Mouse (Mus musculus): Measurements from ENCODE around the gene Lrrc20. TPM values are rescaled to one million over a fixed set of nuclear protein-coding genes. Genes with fewer than 3 reads are reported as not detected.

Gene Lrrc20
- polyA plus RNA-seq, 1 experiment from 2014 or later = 11.7 TPM

DNA sequence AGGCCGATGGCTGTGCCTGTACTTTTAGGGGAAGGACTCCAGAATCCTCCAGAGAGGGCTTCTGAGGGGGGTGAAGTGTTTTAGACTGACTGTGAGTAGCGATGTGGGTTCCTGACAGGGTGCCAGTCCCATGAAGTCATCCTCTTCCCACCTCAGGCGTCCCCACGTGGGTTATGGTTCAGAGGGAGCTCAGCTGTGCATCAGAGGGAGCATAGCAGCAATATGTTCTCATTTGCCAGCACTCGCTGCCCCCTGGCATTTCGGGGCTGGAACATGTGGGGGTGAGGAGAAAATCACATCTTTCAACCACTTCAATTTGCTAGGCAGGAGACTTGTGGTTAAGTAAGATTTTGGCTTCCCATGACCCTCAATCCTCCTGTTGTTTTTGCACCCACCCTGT, 79.6 kb downstream of the Lrrc20 start:
- no peaks in the 10 kb centered on the region for H3K9me3 ChIP-seq
- no peak overlapping the region for H3K4me3 ChIP-seq
- H3K4me1 ChIP-seq = no peaks in the 10 kb centered on the region
- H3K27me3 ChIP-seq = no peaks in the 10 kb centered on the region
- H3K27ac ChIP-seq = no peak overlapping the region
- ATAC-seq (ENCODE audit: low FRiP score, low read depth) = no peak
- no peak overlapping the region for H3K9ac ChIP-seq
- no peak overlapping the region for H3K4me2 ChIP-seq (replicated peaks)
- WGBS = 83% methylated on average over 6 of the region's 6 CpGs
- peaks cover 15% of the 10 kb centered on the region for H3K36me3 ChIP-seq

DNA sequence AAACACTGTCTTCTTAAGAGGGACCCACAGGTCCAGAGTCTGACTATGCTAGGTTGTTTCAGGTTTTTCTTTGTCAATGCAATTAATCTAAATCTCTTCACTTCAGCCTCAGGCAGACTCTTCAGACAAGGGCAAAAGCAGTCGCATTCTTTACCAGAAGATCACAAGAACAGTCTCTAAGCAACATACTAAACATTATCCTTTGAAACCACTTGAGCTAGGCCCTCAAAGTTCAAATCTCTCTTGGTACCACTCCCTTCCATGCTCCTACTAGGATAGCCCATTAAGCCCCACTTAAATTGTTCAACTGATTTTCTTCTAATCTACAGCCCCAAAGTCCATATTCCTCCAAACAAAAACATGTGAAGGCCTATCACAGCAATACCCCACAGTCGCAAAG, 83.0 kb downstream of the Lrrc20 start:
- no peak overlapping the region for H3K9ac ChIP-seq
- no peak overlapping the region for H3K4me2 ChIP-seq (replicated peaks)
- 79% methylated on average over 2 of the region's 2 CpGs for WGBS
- H3K27ac ChIP-seq = no peak overlapping the region
- no peak for ATAC-seq (ENCODE audit: low FRiP score, low read depth)
- H3K36me3 ChIP-seq = peaks cover 22% of the 10 kb centered on the region
- no peak overlapping the region for H3K4me3 ChIP-seq
- no peaks in the 10 kb centered on the region for H3K27me3 ChIP-seq
- no peaks in the 10 kb centered on the region for H3K4me1 ChIP-seq
- peaks cover 10% of the 10 kb centered on the region for H3K9me3 ChIP-seq

DNA sequence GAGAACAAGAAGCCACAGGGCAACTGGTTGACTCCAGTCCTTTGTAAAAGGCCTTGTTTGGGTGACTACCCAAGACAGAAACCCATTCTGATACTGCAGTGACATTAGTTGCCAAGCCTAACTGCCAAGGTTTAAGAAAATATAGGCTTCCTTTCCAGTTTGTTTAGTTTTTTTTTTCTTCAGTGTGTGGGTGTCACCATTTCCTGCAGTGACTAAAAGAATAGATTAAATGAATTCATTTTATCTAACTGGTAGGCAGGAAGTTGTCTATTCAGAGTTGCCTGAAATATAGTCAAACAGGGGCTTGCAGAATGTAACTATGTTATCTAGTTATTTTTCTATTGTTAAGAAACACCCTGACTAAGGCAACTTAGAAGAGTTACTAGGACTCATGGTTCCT, 83.9 kb downstream of the Lrrc20 start:
- Histone ChIP-seq H3K36me3 (peaks cover 22% of the 10 kb centered on the region), H3K27me3 (no peaks in the 10 kb centered on the region), H3K9me3 (peaks cover 10% of the 10 kb centered on the region), H3K27ac (no peak overlapping the region), H3K4me1 (no peaks in the 10 kb centered on the region), H3K4me2 (replicated peaks) (no peak overlapping the region), H3K4me3 (no peak overlapping the region), H3K9ac (no peak overlapping the region)
- no peak for ATAC-seq (ENCODE audit: low FRiP score, low read depth)

DNA sequence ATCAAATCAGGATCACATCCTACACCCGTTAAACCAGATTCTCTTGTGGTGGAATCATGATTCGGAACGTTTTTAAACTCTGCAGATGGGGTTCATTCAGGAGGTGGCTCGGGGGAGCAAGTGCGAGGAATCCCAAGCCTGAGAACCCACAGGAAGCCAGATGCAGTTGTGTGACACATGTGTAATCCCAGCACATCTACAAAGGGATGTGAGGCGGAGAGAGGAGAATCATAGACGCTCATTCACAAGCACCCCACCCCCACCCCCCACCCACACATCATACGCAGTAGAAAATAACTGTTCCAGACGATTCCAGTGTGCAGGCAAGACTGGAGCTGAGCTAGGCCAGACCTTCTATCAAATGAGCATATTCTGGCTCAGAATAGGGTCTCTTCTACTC, 87.9 kb downstream of the Lrrc20 start:
- Histone ChIP-seq H3K9ac (no peak overlapping the region), H3K27ac (no peak overlapping the region), H3K9me3 (peaks cover 10% of the 10 kb centered on the region), H3K4me2 (replicated peaks) (no peak overlapping the region), H3K4me3 (no peak overlapping the region), H3K36me3 (peaks cover 13% of the 10 kb centered on the region), H3K27me3 (no peaks in the 10 kb centered on the region), H3K4me1 (no peaks in the 10 kb centered on the region)
- 66% methylated on average over 9 of the region's 9 CpGs for WGBS
- ATAC-seq (ENCODE audit: low FRiP score, low read depth) = no peak

DNA sequence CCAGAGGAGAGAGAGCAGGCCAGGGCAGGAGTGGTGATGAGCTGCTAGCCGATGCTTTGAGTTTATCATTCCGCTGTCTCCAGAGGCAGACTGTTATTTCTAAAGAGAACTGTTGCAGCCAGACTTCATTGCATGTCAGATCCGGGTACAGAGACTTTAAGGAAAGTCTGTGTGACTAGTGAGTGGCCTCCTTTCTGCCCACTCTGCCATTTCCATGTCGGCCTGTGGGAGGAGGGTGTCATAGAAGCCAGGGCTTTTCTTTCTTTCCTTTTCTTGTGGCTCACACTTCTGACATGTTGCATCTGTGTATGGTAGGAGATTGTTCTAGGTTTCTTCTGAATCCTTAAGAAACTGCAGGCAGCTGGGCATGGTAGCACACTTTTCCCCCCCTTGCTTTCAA, 88.8 kb downstream of the Lrrc20 start:
- WGBS = 77% methylated on average over 4 of the region's 4 CpGs
- Histone ChIP-seq H3K4me2 (replicated peaks) (no peak overlapping the region), H3K9me3 (peaks cover 10% of the 10 kb centered on the region), H3K9ac (no peak overlapping the region), H3K27me3 (no peaks in the 10 kb centered on the region), H3K36me3 (peaks cover 10% of the 10 kb centered on the region), H3K4me1 (no peaks in the 10 kb centered on the region), H3K27ac (no peak overlapping the region), H3K4me3 (no peak overlapping the region)
- ATAC-seq (ENCODE audit: low FRiP score, low read depth) = no peak

DNA sequence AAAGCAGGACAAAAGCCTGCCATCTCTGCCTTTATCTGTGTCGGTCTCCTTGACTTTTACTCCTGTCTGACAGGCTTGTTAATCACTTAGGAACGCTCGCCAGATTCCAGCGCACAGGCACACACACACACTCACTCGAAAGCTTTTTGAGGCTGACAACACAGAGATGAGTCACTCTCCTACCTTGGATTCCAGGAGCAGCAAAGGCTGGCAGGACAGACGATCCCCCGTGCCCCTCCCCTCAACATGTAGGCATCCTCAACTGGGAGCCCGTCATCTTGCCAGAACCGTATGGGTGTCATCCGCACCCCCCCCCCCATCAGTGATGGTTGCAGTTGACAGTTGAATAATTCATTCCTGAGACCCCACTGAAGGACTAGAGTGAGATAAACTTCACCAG, 94.6 kb downstream of the Lrrc20 start:
- H3K27me3 ChIP-seq = no peaks in the 10 kb centered on the region

DNA sequence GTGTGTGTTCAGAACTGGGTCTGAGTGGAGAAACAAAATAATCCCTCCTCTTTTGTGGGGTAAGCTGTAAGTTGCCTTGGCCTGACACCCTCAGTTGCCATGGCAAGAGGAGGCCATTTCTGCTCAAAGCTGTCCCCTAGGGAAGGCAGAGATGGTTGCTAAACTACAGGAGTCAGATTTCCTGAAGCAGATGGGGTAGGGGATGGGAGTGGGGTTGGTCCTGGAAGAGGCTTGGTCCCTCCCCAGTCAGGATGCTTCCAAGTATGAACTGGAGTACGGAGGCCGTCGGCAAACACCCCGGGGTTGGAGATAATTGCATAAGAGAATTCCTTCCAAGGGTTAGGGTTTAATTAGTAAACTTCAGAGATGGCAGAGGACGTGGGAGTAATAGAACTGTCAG, 96.5 kb downstream of the Lrrc20 start:
- Histone ChIP-seq H3K9ac (no peak overlapping the region), H3K4me2 (replicated peaks) (no peak overlapping the region), H3K4me3 (no peak overlapping the region), H3K9me3 (no peaks in the 10 kb centered on the region), H3K36me3 (no peaks in the 10 kb centered on the region), H3K27me3 (no peaks in the 10 kb centered on the region), H3K27ac (no peak overlapping the region), H3K4me1 (peaks cover 17% of the 10 kb centered on the region)
- 56% methylated on average over 5 of the region's 5 CpGs for whole genome bisulfite sequencing
- no peak for ATAC-seq (ENCODE audit: low FRiP score, low read depth)

More for the DNA sequence above, 94.6 kb downstream of the Lrrc20 start:
- no peaks in the 10 kb centered on the region for H3K36me3 ChIP-seq
- H3K4me3 ChIP-seq = no peak overlapping the region
- H3K4me2 ChIP-seq (replicated peaks) = no peak overlapping the region
- WGBS = 49% methylated on average over 10 of the region's 10 CpGs
- H3K9ac ChIP-seq = no peak overlapping the region
- no peaks in the 10 kb centered on the region for H3K9me3 ChIP-seq
- no peak overlapping the region for H3K27ac ChIP-seq
- ATAC-seq (ENCODE audit: low FRiP score, low read depth) = no peak
- peaks cover 8% of the 10 kb centered on the region; the same call in 1 of the 2 replicates for H3K4me1 ChIP-seq

DNA sequence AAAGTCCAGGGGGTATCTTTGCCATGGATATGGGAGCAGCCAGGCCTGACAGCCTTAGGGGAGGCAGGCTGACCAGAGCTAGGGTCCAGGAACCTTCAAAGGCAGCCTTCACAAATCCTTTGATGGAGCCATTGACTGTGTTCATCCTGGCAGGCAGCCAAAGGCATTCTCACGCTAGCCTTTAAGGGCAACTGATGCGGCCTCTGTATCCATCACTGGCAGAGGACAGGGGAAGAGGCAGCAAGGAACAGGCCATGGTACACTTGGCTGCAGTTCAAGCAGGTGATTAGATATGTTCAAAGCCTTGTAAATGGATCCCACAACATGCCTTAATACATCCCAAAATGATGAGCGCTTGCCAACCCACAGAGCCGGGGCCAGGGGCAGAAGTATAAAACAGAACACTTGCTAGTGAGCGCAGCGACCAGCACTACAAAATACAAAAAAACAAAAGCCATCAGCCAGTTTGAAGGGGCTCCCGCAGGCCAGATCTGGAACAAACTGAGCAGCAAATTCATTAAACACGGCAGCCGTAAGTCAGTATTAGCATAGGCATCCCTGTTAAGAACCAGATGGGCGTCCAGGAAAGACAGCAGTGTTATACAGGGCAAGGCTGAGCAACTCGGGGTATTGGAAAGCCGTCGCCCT, 100.6 kb downstream of the Lrrc20 start:
- ATAC-seq (ENCODE audit: low FRiP score, low read depth) = no peak
- Histone ChIP-seq H3K9ac (no peak overlapping the region), H3K27me3 (no peaks in the 10 kb centered on the region), H3K4me3 (no peak overlapping the region), H3K36me3 (peaks cover 12% of the 10 kb centered on the region), H3K4me2 (replicated peaks) (no peak overlapping the region), H3K27ac (no peak overlapping the region), H3K4me1 (peaks cover 14% of the 10 kb centered on the region), H3K9me3 (no peaks in the 10 kb centered on the region)
- 61% methylated on average over 13 of the region's 13 CpGs for WGBS

DNA sequence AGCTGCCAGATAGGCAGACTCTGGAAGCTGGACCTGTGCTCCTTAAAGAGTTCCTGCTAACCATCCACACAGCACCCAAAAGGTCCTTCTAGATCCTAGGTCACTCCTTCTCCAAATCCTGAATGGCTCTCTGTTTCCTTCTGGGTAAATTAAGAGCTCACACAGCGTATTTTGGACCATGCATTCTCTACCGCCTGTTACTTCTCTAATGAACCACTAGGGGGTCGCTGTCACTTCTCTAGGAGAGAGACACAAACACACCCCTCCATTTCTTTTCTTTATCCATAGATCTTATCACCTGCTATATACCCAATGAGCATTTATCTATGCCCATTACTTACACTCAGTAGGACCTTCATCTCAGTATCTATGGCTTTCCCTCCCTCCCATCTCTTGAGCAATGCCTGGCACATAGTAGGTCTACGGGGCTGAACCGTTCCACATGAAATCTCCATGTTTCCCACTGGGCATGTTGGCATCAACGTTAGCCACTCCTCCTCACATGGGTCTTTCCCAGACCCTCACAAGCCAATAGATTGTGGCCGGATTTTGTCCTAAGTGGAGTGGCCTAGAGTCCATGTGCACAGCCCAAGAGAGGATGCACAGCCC, 111.7 kb downstream of the Lrrc20 start:
- WGBS = 82% methylated on average over 7 of the region's 7 CpGs
- Histone ChIP-seq H3K36me3 (no peaks in the 10 kb centered on the region), H3K4me2 (replicated peaks) (no peak overlapping the region), H3K9me3 (no peaks in the 10 kb centered on the region), H3K4me3 (no peak overlapping the region), H3K27ac (no peak overlapping the region), H3K4me1 (peaks cover 24% of the 10 kb centered on the region), H3K27me3 (no peaks in the 10 kb centered on the region), H3K9ac (no peak overlapping the region)
- no peak for ATAC-seq (ENCODE audit: low FRiP score, low read depth)

DNA sequence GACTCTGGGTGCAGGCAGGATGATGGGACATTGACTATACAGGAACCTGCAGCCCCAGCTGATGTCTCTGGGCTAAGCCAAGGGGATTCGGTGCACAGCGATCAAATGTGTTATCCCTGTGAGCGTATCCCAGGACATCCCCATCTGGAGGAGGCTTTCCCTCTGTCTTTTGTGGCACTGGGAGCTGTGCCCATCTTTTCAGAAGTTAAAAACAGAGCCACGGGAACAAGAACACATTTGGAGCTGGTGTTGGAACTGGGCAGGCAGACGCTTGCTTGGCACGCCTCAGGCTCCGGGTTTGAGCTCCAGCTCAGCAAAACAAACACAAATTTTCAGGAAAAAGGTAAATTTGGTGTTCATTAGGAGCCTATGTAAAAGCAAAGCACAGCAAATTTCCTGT, 122.4 kb downstream of the Lrrc20 start:
- no peak for ATAC-seq (ENCODE audit: low FRiP score, low read depth)
- Histone ChIP-seq H3K9ac (no peak overlapping the region), H3K4me2 (replicated peaks) (no peak overlapping the region), H3K9me3 (0 out of 2 replicates have a peak, but pooled peaks cover 5% of the 10 kb centered on the region), H3K4me1 (peaks cover 15% of the 10 kb centered on the region), H3K36me3 (no peaks in the 10 kb centered on the region), H3K27me3 (peaks cover 53% of the 10 kb centered on the region), H3K27ac (no peak overlapping the region), H3K4me3 (no peak overlapping the region)
- 71% methylated on average over 7 of the region's 7 CpGs for WGBS

DNA sequence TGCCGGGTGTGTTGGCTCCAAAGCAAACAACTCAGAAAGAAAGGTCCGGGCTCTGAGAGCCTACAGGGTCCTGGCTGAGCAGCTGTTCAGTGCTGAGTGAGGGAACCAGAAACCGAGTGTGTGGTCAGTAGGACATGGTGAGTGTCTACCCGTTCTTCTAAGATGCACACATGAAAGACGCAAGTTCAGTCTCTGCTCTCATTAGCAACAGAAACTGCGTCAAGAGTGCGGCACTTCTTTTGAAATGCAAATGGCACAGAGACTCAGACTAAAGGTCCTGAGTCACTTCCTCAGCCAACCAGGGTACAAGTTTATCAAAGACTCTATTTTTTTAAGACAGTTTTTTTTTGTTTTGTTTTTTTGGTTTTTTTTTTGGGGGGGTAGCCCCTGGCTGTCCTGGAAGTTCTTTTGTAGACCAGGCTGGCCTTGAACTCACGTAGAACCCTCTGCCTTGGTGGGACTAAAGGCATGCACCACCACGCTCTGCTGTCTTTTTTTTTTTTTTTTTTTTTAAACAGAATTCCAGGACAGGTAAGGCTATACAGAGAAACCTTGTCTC, 124.0 kb downstream of the Lrrc20 start:
- Histone ChIP-seq H3K9me3 (0 out of 2 replicates have a peak, but pooled peaks cover 5% of the 10 kb centered on the region), H3K27ac (no peak overlapping the region), H3K4me1 (peaks cover 14% of the 10 kb centered on the region), H3K36me3 (no peaks in the 10 kb centered on the region), H3K9ac (no peak overlapping the region), H3K4me2 (replicated peaks) (no peak overlapping the region), H3K4me3 (no peak overlapping the region), H3K27me3 (peaks cover 42% of the 10 kb centered on the region)
- WGBS = 66% methylated on average over 9 of the region's 9 CpGs
- no peak for ATAC-seq (ENCODE audit: low FRiP score, low read depth)

DNA sequence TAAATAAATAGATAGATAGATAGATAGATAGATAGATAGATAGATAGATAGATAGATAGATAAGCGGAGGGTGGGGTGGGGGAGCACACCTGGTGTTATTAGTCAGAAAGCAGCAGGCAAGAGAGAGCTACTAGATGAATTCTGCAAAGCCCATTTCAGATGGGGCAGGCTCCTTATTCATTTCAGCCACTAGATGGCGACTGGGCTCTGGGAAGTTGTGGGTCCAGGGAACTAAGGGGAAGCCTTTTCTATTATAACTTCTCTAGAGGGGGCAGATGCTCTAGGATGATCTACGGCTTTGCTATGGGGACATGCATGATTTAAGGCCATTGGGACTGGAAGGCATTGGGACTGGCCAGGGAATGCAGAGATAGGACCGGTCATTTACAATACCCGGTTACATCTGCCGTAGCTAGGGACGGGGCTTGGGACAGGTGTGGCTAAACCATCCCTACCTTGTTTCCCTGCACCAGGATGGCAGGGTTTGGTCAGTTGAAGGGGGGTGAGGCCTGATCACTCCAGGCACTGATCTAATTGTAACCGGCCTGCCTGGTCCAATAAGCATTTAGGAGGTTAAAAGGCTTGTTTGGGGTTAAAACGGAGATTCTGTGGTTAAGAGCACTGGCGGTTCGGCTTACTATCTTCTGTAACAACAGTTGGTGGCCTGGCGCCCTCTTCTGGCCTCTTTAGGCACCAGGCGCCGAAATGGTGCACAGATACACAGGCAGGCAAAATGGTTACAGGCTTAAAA, 126.9 kb downstream of the Lrrc20 start:
- Histone ChIP-seq H3K9me3 (0 out of 2 replicates have a peak, but pooled peaks cover 5% of the 10 kb centered on the region), H3K4me3 (no peak overlapping the region), H3K4me2 (replicated peaks) (peak overlapping the region; percentile 36; the same call in 1 of the 2 replicates), H3K27me3 (peaks cover 21% of the 10 kb centered on the region), H3K9ac (no peak overlapping the region), H3K4me1 (peaks cover 6% of the 10 kb centered on the region; the same call in 1 of the 2 replicates), H3K36me3 (no peaks in the 10 kb centered on the region), H3K27ac (no peak overlapping the region)
- peak; percentile 45; the same call in 1 of the 2 replicates for ATAC-seq (ENCODE audit: low FRiP score, low read depth)
- 17% methylated on average over 14 of the region's 14 CpGs for WGBS
